Mouse (Mus musculus): Measurements from ENCODE around the gene Fam71f2. TPM values are rescaled to one million over a fixed set of nuclear protein-coding genes. Genes with fewer than 3 reads are reported as not detected.

Fam71f2 gene
- polyA plus RNA-seq, 1 experiment from 2014 or later, result 0.29 TPM

DNA sequence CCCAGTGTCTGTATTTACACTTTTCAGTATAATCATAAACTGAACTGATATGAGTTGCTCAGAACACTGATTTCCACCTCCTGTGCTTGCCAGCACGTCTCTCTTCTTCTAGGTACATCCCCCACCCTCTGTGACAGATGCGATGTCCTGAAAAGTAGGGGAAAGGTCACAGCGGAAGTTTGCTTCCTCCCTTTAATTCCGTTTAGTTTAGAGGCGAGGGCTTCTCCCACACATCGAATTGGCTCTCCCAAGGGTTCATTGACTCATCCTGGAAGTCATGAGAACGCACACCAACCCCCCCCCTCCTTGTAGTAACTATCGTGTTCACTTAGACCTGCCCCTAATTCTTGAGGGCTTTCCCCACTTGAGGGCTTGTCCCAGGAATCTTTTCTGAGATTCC lies 8.4 kb upstream of the Fam71f2 start:
- H3K4me1 ChIP-seq (replicated peaks; ENCODE audit: insufficient read depth, low read length), result no peaks in the 10 kb centered on the region
- 5% methylated on average over 8 of the region's 8 CpGs for WGBS
- no peaks in the 10 kb centered on the region for H3K27me3 ChIP-seq (ENCODE audit: insufficient read depth, low read length)
- H3K27ac ChIP-seq, result no peak overlapping the region
- peak; percentile 30; the same call in 1 of the 2 replicates for ATAC-seq (replicated peaks; ENCODE audit: low FRiP score, low read depth)
- peak overlapping the region; percentile 23; the same call in 1 of the 2 replicates for H3K4me2 ChIP-seq (ENCODE audit: low read length)
- no peak overlapping the region for H3K9ac ChIP-seq (ENCODE audit: low read depth, low read length)
- 0 out of 2 replicates have a peak, but pooled peaks cover 4% of the 10 kb centered on the region for H3K36me3 ChIP-seq (ENCODE audit: insufficient read depth, low read length)
- no peak for TF ChIP-seq CTCF (IDR thresholded peaks at IDR 0.05; ENCODE audit: low read depth)
- H3K9me3 ChIP-seq (replicated peaks; ENCODE audit: low read length), result no peaks in the 10 kb centered on the region
- peak; percentile 61 for DNase-seq (ENCODE audit: low spot score)
- H3K4me3 ChIP-seq (replicated peaks; ENCODE audit: low read depth, low read length), result no peak overlapping the region; the same call in 1 of the 2 replicates

DNA sequence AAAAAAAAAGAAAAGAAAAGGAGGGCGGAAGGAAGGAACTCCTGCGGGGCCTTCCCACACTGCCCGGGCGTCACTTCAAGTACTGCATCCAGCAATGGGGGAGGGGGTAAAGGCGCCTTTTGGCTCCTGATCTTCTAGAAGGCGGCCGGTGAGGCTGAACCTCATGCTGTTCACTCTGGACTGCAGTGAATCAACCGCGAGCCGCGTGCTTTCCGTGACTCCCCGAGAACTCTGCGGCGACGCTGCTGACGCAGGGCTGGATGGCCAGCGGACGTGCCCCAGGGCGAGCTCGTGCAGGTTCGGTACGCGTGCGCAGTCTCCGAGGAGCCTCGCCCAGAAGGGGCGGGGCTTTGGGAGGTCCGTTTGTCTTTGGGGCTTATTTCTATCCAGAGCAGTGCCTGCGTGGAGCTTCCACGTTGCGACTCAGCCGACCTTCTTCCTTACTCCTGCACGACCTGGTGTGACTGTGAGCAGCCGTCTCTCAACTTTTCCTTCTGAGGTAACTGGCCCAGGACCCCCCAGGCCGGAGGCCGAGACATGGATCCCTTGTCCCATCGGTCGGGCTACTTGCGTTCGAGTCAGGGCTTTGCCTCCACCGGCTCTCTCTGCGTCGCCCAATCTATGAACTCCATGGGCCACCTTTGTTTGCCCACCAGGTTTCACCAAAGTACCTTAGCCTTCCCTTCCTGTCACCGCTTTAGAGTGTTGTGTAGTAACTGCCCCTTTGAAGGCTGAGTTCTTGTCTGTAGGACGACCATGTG lies 6.9 kb upstream of the Fam71f2 start, which contains the start of gene Hilpda:
Hilpda (plus strand) TSS at position 177 of the 761 bp plus-strand sequence.
- peak within 1 kb of the TSS; percentile 81 for H3K4me2 ChIP-seq (ENCODE audit: low read length)
- 0 out of 2 replicates have a peak, but pooled peaks cover 4% of the 10 kb centered on the region for H3K36me3 ChIP-seq (ENCODE audit: insufficient read depth, low read length)
- no peaks in the 10 kb centered on the region for H3K27me3 ChIP-seq (ENCODE audit: insufficient read depth, low read length)
- H3K4me3 ChIP-seq (replicated peaks; ENCODE audit: low read depth, low read length), result peak within 1 kb of the TSS; percentile 71
- WGBS, result under 1% methylated on average over 45 of the region's 46 CpGs
- H3K4me1 ChIP-seq (replicated peaks; ENCODE audit: insufficient read depth, low read length), result no peaks in the 10 kb centered on the region
- H3K9ac ChIP-seq (ENCODE audit: low read depth, low read length), result peak within 1 kb of the TSS; percentile 83
- DNase-seq (ENCODE audit: low spot score) (peak; percentile 96), ATAC-seq (replicated peaks; ENCODE audit: low FRiP score, low read depth) (peak; percentile 97)
- peak within 1 kb of the TSS; percentile 60 for H3K27ac ChIP-seq
- no peaks in the 10 kb centered on the region for H3K9me3 ChIP-seq (replicated peaks; ENCODE audit: low read length)
- no peak for TF ChIP-seq CTCF (IDR thresholded peaks at IDR 0.05; ENCODE audit: low read depth)

DNA sequence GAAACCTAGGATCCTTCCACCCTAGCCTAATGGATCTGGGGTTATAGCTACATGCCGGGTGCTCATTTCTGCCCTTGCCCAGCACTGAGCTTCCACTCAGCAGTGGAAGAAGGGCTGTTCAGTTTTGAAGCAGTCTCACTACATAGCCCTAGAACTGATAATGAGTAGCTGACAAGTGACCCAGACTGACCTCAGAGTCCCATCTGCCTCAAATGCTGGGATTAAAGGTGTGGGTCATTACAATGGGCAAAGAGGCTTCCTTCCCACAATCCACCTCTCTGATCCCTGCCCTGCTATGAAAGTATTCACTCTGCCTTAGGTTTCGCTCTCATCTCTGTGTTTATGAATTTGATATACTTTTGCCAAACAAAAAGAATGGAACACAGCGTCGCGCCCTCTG lies 2.6 kb upstream of the Fam71f2 start:
- no peak overlapping the region for H3K4me2 ChIP-seq (ENCODE audit: low read length)
- 0 out of 2 replicates have a peak, but pooled peaks cover 4% of the 10 kb centered on the region for H3K36me3 ChIP-seq (ENCODE audit: insufficient read depth, low read length)
- no peak overlapping the region for H3K9ac ChIP-seq (ENCODE audit: low read depth, low read length)
- ATAC-seq (replicated peaks; ENCODE audit: low FRiP score, low read depth) (no peak), DNase-seq (ENCODE audit: low spot score) (no peak)
- no peak for TF ChIP-seq CTCF (IDR thresholded peaks at IDR 0.05; ENCODE audit: low read depth)
- no peak overlapping the region for H3K4me3 ChIP-seq (replicated peaks; ENCODE audit: low read depth, low read length)
- 97% methylated on average over 5 of the region's 5 CpGs for WGBS
- H3K9me3 ChIP-seq (replicated peaks; ENCODE audit: low read length), result no peaks in the 10 kb centered on the region
- no peaks in the 10 kb centered on the region for H3K27me3 ChIP-seq (ENCODE audit: insufficient read depth, low read length)
- no peaks in the 10 kb centered on the region for H3K4me1 ChIP-seq (replicated peaks; ENCODE audit: insufficient read depth, low read length)
- H3K27ac ChIP-seq, result no peak overlapping the region

DNA sequence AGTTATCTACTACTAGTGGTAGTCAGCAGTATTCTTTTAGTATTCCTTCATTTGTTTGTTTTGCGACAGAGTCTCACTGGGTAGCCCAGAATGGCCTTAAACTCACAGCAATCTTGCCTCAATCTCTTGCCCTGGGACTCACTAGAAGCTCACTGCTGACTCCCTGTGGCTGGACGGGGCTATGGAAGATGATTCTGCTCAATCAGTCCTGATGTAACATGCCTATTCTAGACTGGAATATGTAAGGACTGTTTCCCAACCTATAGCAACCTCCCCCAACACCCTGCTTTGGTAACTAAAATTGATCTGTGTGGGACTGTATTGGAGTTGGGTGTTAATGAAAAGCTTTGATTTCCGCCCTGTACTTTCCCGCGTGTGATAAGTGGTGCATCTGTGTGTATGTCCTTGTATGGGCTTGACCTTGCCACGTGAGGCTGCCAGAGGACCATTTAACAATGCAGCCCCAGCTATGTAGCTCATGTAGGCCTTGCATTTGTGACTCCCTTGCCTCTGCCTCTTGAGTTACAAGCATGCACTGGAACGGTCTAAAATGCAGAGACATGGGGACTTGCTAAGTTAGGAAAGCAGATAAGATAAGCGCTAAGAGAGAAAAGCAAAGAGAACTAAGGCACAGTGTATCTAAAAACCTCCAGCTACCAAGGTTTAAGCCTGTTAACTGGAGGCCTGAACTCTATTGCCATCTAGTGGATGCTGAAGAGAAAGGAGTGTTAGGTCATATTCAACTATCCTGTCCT lies 703 bp upstream of the Fam71f2 start:
- DNase-seq (ENCODE audit: low spot score), result peak; percentile 91
- H3K27me3 ChIP-seq (ENCODE audit: insufficient read depth, low read length), result no peaks in the 10 kb centered on the region
- H3K4me3 ChIP-seq (replicated peaks; ENCODE audit: low read depth, low read length), result no peak overlapping the region
- no peak overlapping the region for H3K9ac ChIP-seq (ENCODE audit: low read depth, low read length)
- peak; percentile 81 for TF ChIP-seq CTCF (IDR thresholded peaks at IDR 0.05; ENCODE audit: low read depth)
- no peaks in the 10 kb centered on the region for H3K4me1 ChIP-seq (replicated peaks; ENCODE audit: insufficient read depth, low read length)
- H3K27ac ChIP-seq, result no peak overlapping the region; the same call in 1 of the 2 replicates
- 27% methylated on average over 8 of the region's 8 CpGs for WGBS
- H3K36me3 ChIP-seq (ENCODE audit: insufficient read depth, low read length), result 0 out of 2 replicates have a peak, but pooled peaks cover 4% of the 10 kb centered on the region
- 0 out of 2 replicates have a peak, but pooled peaks have one; percentile 54 for ATAC-seq (replicated peaks; ENCODE audit: low FRiP score, low read depth)
- no peak overlapping the region for H3K4me2 ChIP-seq (ENCODE audit: low read length)
- H3K9me3 ChIP-seq (replicated peaks; ENCODE audit: low read length), result no peaks in the 10 kb centered on the region

DNA sequence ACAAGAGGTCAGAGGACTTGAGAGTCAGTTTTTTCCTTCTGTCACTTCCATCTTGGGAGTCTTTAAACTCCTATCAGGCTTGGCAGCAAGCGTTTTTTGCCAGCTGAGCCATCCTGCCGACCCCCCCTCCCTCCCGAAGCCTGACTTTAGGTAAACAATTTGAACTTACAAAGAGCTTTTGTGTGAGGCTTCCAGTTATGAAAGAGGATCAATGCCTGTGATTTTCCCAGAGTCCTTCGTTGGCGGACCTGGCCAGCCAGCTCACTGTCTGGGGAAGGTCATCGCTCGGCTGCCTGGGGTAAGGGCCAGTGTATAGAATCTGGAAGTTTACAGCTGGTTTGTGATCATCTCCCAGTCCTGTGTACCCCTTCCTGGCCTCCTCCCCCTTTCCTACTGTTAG lies 1.3 kb downstream of the Fam71f2 start:
- Histone ChIP-seq H3K9ac (ENCODE audit: low read depth, low read length) (no peak overlapping the region), H3K27me3 (ENCODE audit: insufficient read depth, low read length) (no peaks in the 10 kb centered on the region), H3K27ac (no peak overlapping the region), H3K4me2 (ENCODE audit: low read length) (no peak overlapping the region), H3K36me3 (ENCODE audit: insufficient read depth, low read length) (no peaks in the 10 kb centered on the region), H3K4me1 (replicated peaks; ENCODE audit: insufficient read depth, low read length) (no peaks in the 10 kb centered on the region), H3K9me3 (replicated peaks; ENCODE audit: low read length) (no peaks in the 10 kb centered on the region), H3K4me3 (replicated peaks; ENCODE audit: low read depth, low read length) (no peak overlapping the region)
- TF ChIP-seq CTCF (IDR thresholded peaks at IDR 0.05; ENCODE audit: low read depth), result no peak
- ATAC-seq (replicated peaks; ENCODE audit: low FRiP score, low read depth) (no peak), DNase-seq (ENCODE audit: low spot score) (no peak)
- 61% methylated on average over 7 of the region's 7 CpGs for WGBS

DNA sequence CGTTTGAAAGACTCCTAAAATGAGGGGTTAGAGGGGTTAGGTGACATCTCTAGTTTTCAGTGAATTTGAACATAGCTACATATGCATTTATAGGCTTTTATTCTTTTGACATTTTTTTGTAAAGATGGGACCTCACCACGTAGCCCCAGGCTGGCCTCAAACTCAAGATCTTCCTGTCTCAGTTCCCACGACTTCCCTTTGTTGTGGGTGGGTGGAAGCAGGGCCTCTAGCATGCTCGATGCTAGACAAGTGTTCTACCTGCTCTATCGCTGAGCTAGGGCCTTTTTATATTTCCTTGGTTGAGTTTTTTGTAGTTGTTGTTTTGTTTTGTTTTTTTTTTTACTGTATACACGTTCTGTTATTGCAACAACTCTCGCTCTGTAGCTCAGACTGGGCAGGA lies 7.5 kb downstream of the Fam71f2 start:
- no peak for TF ChIP-seq CTCF (IDR thresholded peaks at IDR 0.05; ENCODE audit: low read depth)
- ATAC-seq (replicated peaks; ENCODE audit: low FRiP score, low read depth), result no peak
- Histone ChIP-seq H3K27me3 (ENCODE audit: insufficient read depth, low read length) (no peaks in the 10 kb centered on the region), H3K27ac (no peak overlapping the region), H3K9ac (ENCODE audit: low read depth, low read length) (no peak overlapping the region), H3K36me3 (ENCODE audit: insufficient read depth, low read length) (no peaks in the 10 kb centered on the region), H3K4me2 (ENCODE audit: low read length) (no peak overlapping the region), H3K9me3 (replicated peaks; ENCODE audit: low read length) (no peaks in the 10 kb centered on the region), H3K4me3 (replicated peaks; ENCODE audit: low read depth, low read length) (no peak overlapping the region), H3K4me1 (replicated peaks; ENCODE audit: insufficient read depth, low read length) (no peaks in the 10 kb centered on the region)
- 82% methylated on average over 7 of the region's 7 CpGs for WGBS
- no peak for DNase-seq (ENCODE audit: low spot score)

All from kidney, postnatal 0 days (tissue).